Mouse (Mus musculus): ENCODE results near the gene Nsrp1. TPM values are rescaled to one million over a fixed set of nuclear protein-coding genes. Genes with fewer than 3 reads are reported as not detected.

Nsrp1 gene
- polyA plus RNA-seq (2014; fragmentation: Illumina TruSeq; extraction: RNeasy Lipid Tissue Mini Kit (QIAGEN cat#74804); ENCODE audit: low read depth, low replicate concordance) = 11.7 TPM

GRCm38 (mm10) chr11:77078273-77079134 lies at the start of gene Nsrp1:
Gene Nsrp1, minus strand, starts transcription at chr11:77078435.

GRCm38 (mm10) chr11:76997916-76998704 lies 80.1 kb downstream of the Nsrp1 start, which contains the start of gene Slc6a4:
Gene Slc6a4, plus strand, starts transcription at chr11:76998603.

Other genes with a start within 250 kb of the Nsrp1 start
- 15.9 TPM for gene Cpd, start 231.4 kb downstream of the Nsrp1 start, polyA plus RNA-seq (2014; fragmentation: Illumina TruSeq; extraction: RNeasy Lipid Tissue Mini Kit (QIAGEN cat#74804); ENCODE audit: low read depth, low replicate concordance)
- not detected for gene Tmigd1, start 176.3 kb downstream of the Nsrp1 start, polyA plus RNA-seq (2014; fragmentation: Illumina TruSeq; extraction: RNeasy Lipid Tissue Mini Kit (QIAGEN cat#74804); ENCODE audit: low read depth, low replicate concordance)
- 92.4 TPM for gene Blmh, start 153.6 kb downstream of the Nsrp1 start, polyA plus RNA-seq (2014; fragmentation: Illumina TruSeq; extraction: RNeasy Lipid Tissue Mini Kit (QIAGEN cat#74804); ENCODE audit: low read depth, low replicate concordance)
- gene Slc6a4, start 79.8 kb downstream of the Nsrp1 start, polyA plus RNA-seq (2014; fragmentation: Illumina TruSeq; extraction: RNeasy Lipid Tissue Mini Kit (QIAGEN cat#74804); ENCODE audit: low read depth, low replicate concordance) = 0.19 TPM
- 0.21 TPM for gene Efcab5, start 110.5 kb upstream of the Nsrp1 start, polyA plus RNA-seq (2014; fragmentation: Illumina TruSeq; extraction: RNeasy Lipid Tissue Mini Kit (QIAGEN cat#74804); ENCODE audit: low read depth, low replicate concordance)
- gene Ssh2, start 137.9 kb upstream of the Nsrp1 start, polyA plus RNA-seq (2014; fragmentation: Illumina TruSeq; extraction: RNeasy Lipid Tissue Mini Kit (QIAGEN cat#74804); ENCODE audit: low read depth, low replicate concordance) = 7.8 TPM